Mouse (Mus musculus): ENCODE results near the gene Gm10392. TPM values are rescaled to one million over a fixed set of nuclear protein-coding genes. Genes with fewer than 3 reads are reported as not detected.

Gm10392 gene
- polyA plus RNA-seq, 1 experiment from 2014 or later, result 0.15 TPM

DNA sequence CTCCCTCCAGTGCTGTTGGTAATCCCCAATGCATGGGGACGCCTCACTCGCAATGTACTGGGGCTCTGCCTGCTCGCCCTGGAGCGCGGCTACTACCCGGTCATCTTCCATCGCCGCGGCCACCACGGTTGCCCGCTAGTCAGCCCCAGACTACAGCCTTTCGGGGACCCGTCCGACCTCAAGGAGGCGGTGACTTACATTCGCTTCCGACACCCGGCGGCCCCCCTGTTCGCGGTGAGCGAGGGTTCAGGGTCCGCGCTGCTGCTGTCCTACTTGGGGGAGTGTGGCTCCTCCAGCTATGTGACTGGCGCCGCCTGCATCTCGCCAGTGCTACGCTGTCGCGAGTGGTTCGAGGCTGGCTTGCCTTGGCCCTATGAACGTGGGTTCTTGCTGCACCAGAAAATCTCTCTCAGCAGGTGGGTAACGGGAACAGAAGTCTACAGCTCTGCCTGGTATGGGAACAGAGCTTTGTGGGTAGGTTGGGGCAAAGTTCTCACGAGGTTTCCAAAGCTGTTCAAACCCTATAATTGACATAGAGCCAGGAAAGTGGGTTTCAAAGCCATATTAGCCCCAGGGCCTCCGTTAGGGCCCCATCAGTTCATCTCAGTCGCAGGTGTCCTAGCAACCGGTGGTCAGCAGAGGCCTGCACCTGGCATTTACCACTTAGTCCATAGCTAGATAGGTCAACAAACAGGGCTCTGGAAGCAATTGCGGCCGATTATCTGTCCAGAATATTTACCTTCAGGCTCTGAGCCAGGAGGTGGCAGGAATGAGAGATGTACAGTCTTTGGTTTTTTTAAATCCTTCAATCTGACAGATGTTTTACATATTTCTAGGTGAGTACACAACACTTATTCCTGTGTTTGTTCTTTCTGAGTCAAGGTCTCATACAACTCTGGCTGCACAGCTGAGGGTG, 3.1 kb downstream of the Gm10392 start, which contains the start of gene Trp53i13:
Trp53i13 (minus strand) TSS at position 344 of the 916 bp plus-strand sequence.
- no peaks in the 10 kb centered on the region for H3K9me3 ChIP-seq
- peak within 1 kb of the TSS; percentile 66 for H3K9ac ChIP-seq
- H3K27ac ChIP-seq (replicated peaks), result no peak within 1 kb of the TSS
- peaks cover 64% of the 10 kb centered on the region for H3K4me1 ChIP-seq (replicated peaks)
- WGBS, result 6% methylated on average over 39 of the region's 39 CpGs
- no peaks in the 10 kb centered on the region for H3K36me3 ChIP-seq
- H3K27me3 ChIP-seq, result peaks cover 42% of the 10 kb centered on the region
- no peak for ATAC-seq (ENCODE audit: low read depth)
- peak within 1 kb of the TSS; percentile 90 for H3K4me2 ChIP-seq
- peak within 1 kb of the TSS; percentile 48 for H3K4me3 ChIP-seq

DNA sequence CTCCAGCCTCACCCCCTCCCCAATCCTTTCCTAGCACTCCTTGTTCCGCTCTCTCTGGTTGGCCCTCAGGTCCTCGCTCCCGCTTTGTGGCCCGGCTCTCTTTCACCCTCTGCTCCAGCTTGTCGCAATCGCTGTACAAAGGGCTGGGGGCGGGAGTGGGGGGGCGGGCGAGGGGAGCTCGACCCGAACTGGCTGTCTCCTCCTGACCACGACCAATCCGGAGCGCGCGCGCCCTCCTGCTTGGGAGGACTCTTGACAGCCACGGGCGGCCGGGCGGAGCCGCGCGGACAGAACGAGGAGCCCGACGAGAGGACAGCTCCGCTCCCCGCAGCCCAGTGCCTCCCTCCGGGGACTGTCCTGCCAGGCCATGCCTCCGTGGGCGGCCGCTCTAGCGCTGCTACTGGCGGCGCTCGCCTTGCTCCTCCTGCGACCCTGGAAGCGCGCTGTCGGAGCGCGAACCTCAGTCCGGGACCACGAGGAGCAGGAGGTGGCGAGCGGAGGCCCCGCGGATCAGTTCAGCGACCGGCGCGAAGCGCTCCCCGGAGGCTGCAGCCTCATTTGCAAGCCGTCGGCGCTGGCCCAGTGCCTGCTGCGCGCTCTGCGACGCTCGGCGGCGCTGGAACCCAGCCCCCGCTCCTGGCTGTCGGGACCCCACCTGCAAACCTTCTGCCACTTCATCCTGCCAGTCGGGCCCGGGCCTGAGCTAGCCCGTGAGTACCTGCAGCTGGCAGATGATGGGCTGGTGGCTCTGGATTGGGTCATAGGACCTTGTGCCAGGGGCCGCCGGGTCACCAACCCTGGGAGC, 4.0 kb downstream of the Gm10392 start, which contains the start of gene Abhd15:
Abhd15 (plus strand) TSS at position 290 of the 805 bp plus-strand sequence.
- Histone ChIP-seq H3K4me3 (peak within 1 kb of the TSS; percentile 64), H3K36me3 (no peaks in the 10 kb centered on the region), H3K4me2 (peak within 1 kb of the TSS; percentile 90), H3K9me3 (no peaks in the 10 kb centered on the region), H3K4me1 (replicated peaks) (peaks cover 56% of the 10 kb centered on the region), H3K27me3 (peaks cover 42% of the 10 kb centered on the region), H3K27ac (replicated peaks) (0 out of 2 replicates have a peak within 1 kb of the TSS, but pooled peaks have one; percentile 18), H3K9ac (peak within 1 kb of the TSS; percentile 66)
- peak; percentile 48 for ATAC-seq (ENCODE audit: low read depth)
- WGBS, result under 1% methylated on average over 72 of the region's 72 CpGs

DNA sequence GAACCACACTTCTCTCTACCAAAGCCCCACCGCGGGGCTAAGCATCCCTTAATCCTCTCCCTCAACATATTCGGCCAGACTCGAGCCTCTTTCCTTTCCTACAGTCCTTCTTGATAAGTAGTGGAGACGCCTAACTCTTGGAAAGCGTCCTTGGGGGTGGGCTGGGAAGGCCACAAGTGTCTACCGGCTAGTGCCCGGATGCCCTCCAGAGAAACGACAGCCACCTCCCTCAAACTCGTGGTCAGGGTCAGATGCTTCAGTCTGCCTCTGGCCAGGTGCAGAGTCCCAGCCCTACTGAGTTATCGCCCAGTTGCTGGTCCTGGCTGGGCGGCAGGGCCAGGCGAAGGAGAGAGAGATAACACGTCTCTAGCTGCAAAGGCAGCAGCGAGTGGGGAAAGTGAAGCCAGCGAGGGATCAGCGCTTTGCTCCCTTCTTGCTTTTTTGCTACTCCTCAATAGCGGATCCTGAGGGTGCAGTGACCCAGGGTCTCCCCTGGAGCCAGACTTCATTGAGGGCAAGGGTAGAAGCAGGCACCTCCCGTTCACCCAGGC, 4.6 kb downstream of the Gm10392 start:
- WGBS, result 8% methylated on average over 19 of the region's 19 CpGs
- Histone ChIP-seq H3K9ac (peak overlapping the region; percentile 66), H3K4me1 (replicated peaks) (peaks cover 55% of the 10 kb centered on the region), H3K27ac (replicated peaks) (0 out of 2 replicates have a peak overlapping the region, but pooled peaks have one; percentile 18), H3K4me2 (peak overlapping the region; percentile 90), H3K36me3 (no peaks in the 10 kb centered on the region), H3K9me3 (no peaks in the 10 kb centered on the region), H3K4me3 (peak overlapping the region; percentile 64), H3K27me3 (peaks cover 42% of the 10 kb centered on the region)
- no peak for ATAC-seq (ENCODE audit: low read depth)

DNA sequence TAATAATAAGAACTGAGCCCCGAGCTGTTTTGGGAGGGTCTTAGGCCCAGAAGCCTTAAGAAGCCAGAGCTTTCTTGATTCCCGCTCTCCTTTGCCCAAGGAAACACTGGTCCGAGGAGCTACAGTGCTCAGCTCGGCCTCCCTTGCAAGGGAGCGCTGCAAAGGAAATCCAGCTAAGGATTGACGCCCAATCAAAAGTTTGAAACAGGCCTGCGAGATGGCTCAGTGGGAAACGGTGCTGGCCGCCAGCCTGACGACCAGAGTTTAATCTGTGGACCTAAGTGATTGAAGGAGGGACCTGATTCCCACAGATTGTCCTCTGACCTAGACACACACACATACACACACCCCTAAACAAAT, 5.2 kb downstream of the Gm10392 start:
- Histone ChIP-seq H3K27ac (replicated peaks) (no peak overlapping the region; the same call in 1 of the 2 replicates), H3K4me1 (replicated peaks) (peaks cover 55% of the 10 kb centered on the region), H3K36me3 (no peaks in the 10 kb centered on the region), H3K4me2 (peak overlapping the region; percentile 90), H3K27me3 (peaks cover 42% of the 10 kb centered on the region), H3K9me3 (no peaks in the 10 kb centered on the region), H3K9ac (peak overlapping the region; percentile 43; the same call in 1 of the 2 replicates), H3K4me3 (peak overlapping the region; percentile 64)
- 5% methylated on average over 10 of the region's 10 CpGs for WGBS
- ATAC-seq (ENCODE audit: low read depth), result 0 out of 2 replicates have a peak, but pooled peaks have one; percentile 12

DNA sequence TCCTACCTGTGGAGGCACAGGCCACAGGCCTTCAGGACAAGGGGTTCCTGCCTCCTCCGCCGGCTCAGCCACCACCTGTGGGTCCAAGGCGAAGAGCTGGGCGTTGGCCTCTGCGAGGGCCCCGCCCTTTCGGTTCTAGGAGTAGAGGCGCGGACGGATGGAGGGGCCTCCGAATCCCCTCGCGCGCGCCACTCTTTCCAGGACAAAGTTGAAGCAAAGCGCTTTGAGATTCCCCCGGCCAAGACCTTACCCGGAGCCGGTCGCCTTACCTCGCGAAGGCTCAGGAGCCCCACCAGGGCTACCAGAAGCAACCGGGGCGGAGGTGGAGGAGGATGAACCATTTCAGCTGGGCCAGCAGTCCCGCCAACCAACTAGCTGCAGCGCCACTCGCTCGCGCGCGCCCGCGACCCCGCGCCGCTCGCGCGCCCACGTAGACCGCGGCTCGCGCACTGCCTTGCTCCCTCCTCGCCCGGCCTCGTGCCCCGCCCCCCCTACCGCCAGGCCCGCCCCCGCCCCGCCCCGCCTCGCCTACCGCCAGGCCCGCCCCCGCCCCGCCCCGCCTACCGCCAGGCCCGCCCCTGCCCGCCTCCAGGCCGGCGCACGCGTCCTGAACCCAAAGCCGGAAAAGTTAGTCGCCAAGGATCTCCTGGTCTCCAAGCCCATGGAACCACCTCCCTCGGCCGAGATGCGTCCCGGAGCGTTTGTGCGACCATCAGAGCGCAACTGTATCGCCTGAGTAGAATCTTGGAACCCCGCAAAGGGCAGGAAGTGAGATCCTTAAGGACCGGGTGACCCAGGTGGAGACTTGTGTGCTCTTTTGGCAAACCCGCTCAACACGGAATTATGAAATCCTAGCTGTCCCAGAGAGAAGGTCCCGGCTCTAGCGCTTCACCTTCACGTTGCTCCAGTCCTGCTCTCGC, 5.8 kb downstream of the Gm10392 start:
- no peaks in the 10 kb centered on the region for H3K9me3 ChIP-seq
- peaks cover 56% of the 10 kb centered on the region for H3K4me1 ChIP-seq (replicated peaks)
- peak overlapping the region; percentile 72 for H3K9ac ChIP-seq
- H3K4me3 ChIP-seq, result peak overlapping the region; percentile 64
- peaks cover 42% of the 10 kb centered on the region for H3K27me3 ChIP-seq
- under 1% methylated on average over 67 of the region's 84 CpGs for WGBS
- H3K27ac ChIP-seq (replicated peaks), result no peak overlapping the region; the same call in 1 of the 2 replicates
- H3K36me3 ChIP-seq, result 0 out of 2 replicates have a peak, but pooled peaks cover 3% of the 10 kb centered on the region
- peak overlapping the region; percentile 90 for H3K4me2 ChIP-seq
- ATAC-seq (ENCODE audit: low read depth), result peak; percentile 64

DNA sequence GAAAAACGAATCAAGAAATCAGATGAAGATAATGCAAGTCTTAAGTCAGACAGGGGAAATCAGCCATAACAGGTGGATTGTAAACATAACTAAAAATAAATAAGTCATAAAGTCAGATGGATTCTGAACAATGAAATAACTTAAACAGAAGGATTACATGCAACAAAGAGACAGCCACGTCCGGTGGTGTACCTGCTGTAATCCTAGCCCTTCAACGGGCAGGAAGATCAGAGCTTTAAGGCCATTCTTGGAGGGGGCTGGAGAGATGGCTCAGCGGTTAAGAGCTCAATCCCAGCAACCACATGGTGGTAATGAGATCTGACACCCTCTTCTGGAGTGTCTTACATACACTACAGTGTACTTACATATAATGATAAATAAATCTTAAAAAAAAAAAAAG, 7.7 kb downstream of the Gm10392 start:
- no peak overlapping the region for H3K9ac ChIP-seq
- H3K4me2 ChIP-seq, result no peak overlapping the region
- ATAC-seq (ENCODE audit: low read depth), result no peak
- WGBS, result 90% methylated on average over 5 of the region's 5 CpGs
- H3K27me3 ChIP-seq, result peaks cover 30% of the 10 kb centered on the region
- H3K4me1 ChIP-seq (replicated peaks), result peaks cover 48% of the 10 kb centered on the region
- no peaks in the 10 kb centered on the region for H3K9me3 ChIP-seq
- H3K36me3 ChIP-seq, result peaks cover 17% of the 10 kb centered on the region
- no peak overlapping the region for H3K27ac ChIP-seq (replicated peaks)
- H3K4me3 ChIP-seq, result no peak overlapping the region

DNA sequence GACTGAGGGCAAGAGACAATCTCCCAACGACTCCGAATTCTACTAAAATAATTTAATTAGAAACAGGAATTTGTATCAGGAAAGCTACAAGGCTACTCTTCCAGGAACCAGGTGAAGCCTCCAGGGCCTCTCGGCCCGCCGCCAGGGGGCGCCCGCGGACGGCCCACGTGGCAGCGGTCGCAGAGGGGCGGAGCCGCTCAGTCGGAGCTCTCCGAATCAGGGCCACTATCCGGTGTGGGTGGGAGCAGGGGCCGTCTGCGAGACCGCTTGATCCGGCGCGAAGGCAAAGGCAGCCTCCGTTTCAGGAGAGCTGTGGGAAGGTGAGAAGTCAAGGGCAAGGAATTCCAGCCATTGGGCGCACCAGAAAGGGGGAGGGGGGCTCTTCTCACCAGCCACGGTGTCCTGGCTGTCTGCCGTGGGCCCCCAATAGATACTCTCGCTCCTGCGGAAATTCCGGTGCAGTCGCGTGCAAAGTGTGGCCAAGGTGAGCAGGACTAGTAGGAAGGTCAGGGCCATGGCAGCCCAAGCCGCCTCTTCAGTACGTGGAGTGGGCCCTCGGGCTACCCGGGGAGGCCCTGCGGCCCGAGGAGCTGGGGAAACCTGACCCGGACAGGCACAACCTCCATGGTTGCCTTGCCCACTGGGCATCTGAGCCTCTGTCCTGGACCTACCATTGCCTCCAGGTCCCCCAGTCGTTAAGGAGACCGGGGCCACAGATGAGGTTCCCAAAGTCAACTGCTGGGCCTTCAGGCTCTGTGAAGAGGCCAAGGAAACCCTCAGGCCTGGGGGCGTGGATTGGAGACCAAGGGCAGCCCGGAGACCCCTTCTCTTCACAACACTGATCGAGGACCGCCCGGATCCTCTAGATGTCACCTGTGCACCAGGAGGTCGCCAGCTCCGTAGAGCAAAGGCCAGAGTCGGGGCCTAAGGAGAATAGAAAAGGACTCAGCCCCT, 10.7 kb downstream of the Gm10392 start:
- peaks cover 18% of the 10 kb centered on the region for H3K4me1 ChIP-seq (replicated peaks)
- no peak overlapping the region for H3K27ac ChIP-seq (replicated peaks)
- peak overlapping the region; percentile 67 for H3K9ac ChIP-seq
- ATAC-seq (ENCODE audit: low read depth), result peak; percentile 21
- peak overlapping the region; percentile 30 for H3K4me3 ChIP-seq
- WGBS, result 20% methylated on average over 49 of the region's 49 CpGs
- no peaks in the 10 kb centered on the region for H3K27me3 ChIP-seq
- H3K9me3 ChIP-seq, result no peaks in the 10 kb centered on the region
- H3K4me2 ChIP-seq, result peak overlapping the region; percentile 63
- peaks cover 47% of the 10 kb centered on the region for H3K36me3 ChIP-seq

DNA sequence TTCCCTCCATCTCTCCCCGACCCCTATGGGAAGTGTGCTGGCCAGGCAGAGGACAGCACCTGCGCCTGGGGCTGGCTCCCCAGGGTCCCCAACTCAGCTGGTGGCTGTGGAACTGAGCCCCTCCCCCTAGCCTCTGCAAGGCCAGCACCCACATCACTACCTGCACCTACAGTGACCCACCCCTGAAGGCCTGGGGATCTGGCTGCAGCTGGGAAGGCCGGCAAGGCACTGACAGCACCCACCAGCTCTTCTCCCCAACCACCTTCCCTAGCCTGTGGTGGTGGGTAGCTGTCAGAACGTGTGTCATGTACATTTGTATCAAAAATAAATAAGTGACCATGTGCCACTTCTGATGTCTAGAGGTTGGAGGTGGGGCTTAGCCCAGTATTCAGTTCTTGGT, 11.6 kb downstream of the Gm10392 start:
- Histone ChIP-seq H3K36me3 (peaks cover 56% of the 10 kb centered on the region), H3K27ac (replicated peaks) (no peak overlapping the region), H3K9ac (no peak overlapping the region), H3K27me3 (no peaks in the 10 kb centered on the region), H3K4me2 (no peak overlapping the region), H3K9me3 (no peaks in the 10 kb centered on the region), H3K4me3 (no peak overlapping the region), H3K4me1 (replicated peaks) (peaks cover 17% of the 10 kb centered on the region)
- ATAC-seq (ENCODE audit: low read depth), result no peak
- 77% methylated on average over 4 of the region's 4 CpGs for WGBS

DNA sequence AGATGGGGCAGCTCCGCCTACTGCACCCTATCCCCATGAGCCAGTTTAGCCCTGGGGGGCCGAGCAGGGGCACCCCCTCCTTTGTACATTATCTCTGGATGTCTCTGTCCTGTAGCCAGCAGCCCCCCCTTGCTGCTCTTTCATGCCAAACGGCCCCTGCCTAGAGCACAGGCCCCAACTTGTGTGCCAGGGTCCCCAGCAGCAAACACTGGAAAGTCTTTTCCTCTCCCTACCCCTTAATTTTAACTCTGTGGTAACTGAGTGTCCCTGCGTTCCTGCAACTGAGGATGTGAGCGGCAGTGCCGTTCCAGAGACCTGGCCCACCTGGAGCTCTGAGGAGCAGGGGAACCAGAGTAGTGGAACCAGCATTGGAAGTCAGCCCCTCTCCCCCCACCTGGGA, 12.1 kb downstream of the Gm10392 start:
- WGBS, result 87% methylated on average over 6 of the region's 6 CpGs
- H3K4me3 ChIP-seq, result no peak overlapping the region
- no peak overlapping the region for H3K27ac ChIP-seq (replicated peaks)
- no peak overlapping the region for H3K4me2 ChIP-seq
- no peak for ATAC-seq (ENCODE audit: low read depth)
- H3K4me1 ChIP-seq (replicated peaks), result peaks cover 14% of the 10 kb centered on the region
- 0 out of 2 replicates have a peak overlapping the region, but pooled peaks have one; percentile 2 for H3K9ac ChIP-seq
- no peaks in the 10 kb centered on the region for H3K27me3 ChIP-seq
- no peaks in the 10 kb centered on the region for H3K9me3 ChIP-seq
- H3K36me3 ChIP-seq, result peaks cover 61% of the 10 kb centered on the region

DNA sequence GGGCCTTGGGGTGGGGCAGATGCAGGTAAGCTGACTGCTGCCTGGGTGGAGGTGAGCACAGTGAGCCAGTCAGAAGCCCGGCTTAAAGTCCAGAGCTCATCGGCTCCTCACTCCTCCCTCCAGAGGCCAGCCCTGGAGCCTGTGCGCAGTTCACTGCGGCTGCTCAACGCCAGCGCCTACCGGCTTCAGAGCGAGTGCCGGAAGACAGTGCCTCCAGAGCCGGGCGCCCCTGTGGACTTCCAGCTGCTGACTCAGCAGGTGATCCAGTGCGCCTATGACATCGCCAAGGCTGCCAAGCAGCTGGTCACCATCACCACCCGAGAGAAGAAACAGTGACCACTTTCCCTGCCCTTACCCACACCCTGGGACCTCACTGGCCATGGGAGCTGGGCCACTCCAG, 12.7 kb downstream of the Gm10392 start:
- peaks cover 11% of the 10 kb centered on the region for H3K4me1 ChIP-seq (replicated peaks)
- no peaks in the 10 kb centered on the region for H3K27me3 ChIP-seq
- H3K4me2 ChIP-seq, result no peak overlapping the region
- no peak overlapping the region for H3K4me3 ChIP-seq
- H3K27ac ChIP-seq (replicated peaks), result no peak overlapping the region
- peaks cover 63% of the 10 kb centered on the region for H3K36me3 ChIP-seq
- no peak for ATAC-seq (ENCODE audit: low read depth)
- H3K9ac ChIP-seq, result 0 out of 2 replicates have a peak overlapping the region, but pooled peaks have one; percentile 2
- 85% methylated on average over 14 of the region's 14 CpGs for WGBS
- no peaks in the 10 kb centered on the region for H3K9me3 ChIP-seq
